Mouse (Mus musculus) spleen, adult 2 months (tissue): ENCODE data around the gene Trim62.

Source experiments
- CTCF ChIP-seq: fragments of 200-500 bp; IDR thresholded peaks from 2 replicates; pipeline ENCODE4 v1.5.1; 2011; ENCODE audit warnings: mild to moderate bottlenecking, inconsistent platforms; ENCODE audit not compliant: insufficient read depth, insufficient read length, insufficient replicate concordance; ENCODE audit errors: extremely low read depth
- POLR2A ChIP-seq: fragments of 200-500 bp; IDR thresholded peaks from 2 replicates; pipeline ENCODE4 v1.6.1; 2011; ENCODE audit warnings: low read depth, low read length, inconsistent platforms

DNA sequence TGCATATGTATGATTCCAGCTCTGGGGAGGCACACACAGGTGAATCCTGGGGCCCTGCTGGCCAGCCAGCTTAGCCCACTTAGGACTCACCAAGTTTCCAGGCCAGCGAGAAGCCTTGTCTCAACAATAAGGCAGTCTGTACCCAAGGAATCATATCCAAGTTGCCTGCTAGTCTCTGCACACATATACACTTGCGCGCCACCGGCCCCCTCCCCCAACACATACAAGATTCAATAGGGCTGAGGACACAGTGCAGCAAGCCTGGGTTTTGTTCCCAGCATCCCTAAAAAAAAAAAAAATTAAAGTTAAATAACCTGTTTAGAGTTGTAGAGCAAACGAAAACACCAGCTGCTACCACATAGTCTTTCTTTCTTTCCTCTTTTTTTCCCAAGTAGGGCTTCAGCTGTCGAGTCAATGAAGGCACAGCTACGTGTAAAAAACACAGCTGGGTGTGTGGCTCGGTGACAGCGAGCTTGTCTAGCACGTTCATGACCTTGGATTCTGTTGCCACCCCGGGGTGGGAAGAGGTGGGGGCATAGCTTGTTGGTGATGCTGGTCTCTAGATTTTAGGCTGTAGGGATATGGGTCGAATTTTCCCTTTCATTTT lies 37.9 kb upstream of the Trim62 start:
- no peak for TF ChIP-seq CTCF
- TF ChIP-seq POLR2A = no peak
